Mouse (Mus musculus) stomach, postnatal 0 days (tissue): ENCODE measurements at regions not wholly inside any gene's neighbourhood (a gene's known extent, or its start where the extent isn't known, plus 50 kb on each side); places are given as distances from the start of the nearest gene placed in this dataset.

ENCODE experiments used
- ATAC-seq: fragments of 200-750 bp; cut with Nextera tagmentation; 2 replicates; pipeline ENCODE4 v1.8.0; 2017; ENCODE audit not compliant: low FRiP score, low TSS enrichment
- DNase-seq: peaks from one replicate; pipeline ENCODE4 v3.0.0-alpha.2; 2016; ENCODE audit warnings: low spot score
- H3K27ac ChIP-seq: fragments of 300-500 bp; sonication (generic); replicated peaks from 2 replicates; pipeline ENCODE4 v1.5.1; 2014; ENCODE audit warnings: mild to moderate bottlenecking, control low read depth
- H3K27me3 ChIP-seq: fragments of 300-500 bp; sonication (generic); 2 replicates; pipeline ENCODE4 v1.6.1; 2014; ENCODE audit warnings: low read length; ENCODE audit not compliant: control insufficient read depth, insufficient read depth
- H3K36me3 ChIP-seq: fragments of 300-500 bp; sonication (generic); 2 replicates; pipeline ENCODE4 v1.6.1; 2014; ENCODE audit warnings: low read length, mixed read lengths; ENCODE audit not compliant: control insufficient read depth, insufficient read depth
- H3K4me1 ChIP-seq: fragments of 300-500 bp; sonication (generic); replicated peaks from 2 replicates; pipeline ENCODE4 v1.6.1; 2014; ENCODE audit warnings: antibody characterized with exemption; ENCODE audit not compliant: control insufficient read depth, insufficient read depth
- H3K4me2 ChIP-seq: fragments of 300-500 bp; sonication (generic); replicated peaks from 2 replicates; pipeline ENCODE4 v1.6.1; 2014; ENCODE audit warnings: low read depth, mild to moderate bottlenecking, control low read depth, moderate library complexity
- H3K4me3 ChIP-seq: fragments of 300-500 bp; sonication (generic); 2 replicates; pipeline ENCODE4 v1.5.1; 2014; ENCODE audit warnings: low read depth, low read length, control low read depth
- H3K9ac ChIP-seq: fragments of 300-500 bp; sonication (generic); 2 replicates; pipeline ENCODE4 v1.6.1; 2014; ENCODE audit warnings: mild to moderate bottlenecking, low read length, control low read depth, mixed read lengths
- H3K9me3 ChIP-seq: fragments of 300-500 bp; sonication (generic); 2 replicates; pipeline ENCODE4 v1.6.1; 2016; ENCODE audit warnings: low read length; ENCODE audit not compliant: control insufficient read depth
- CTCF ChIP-seq: IDR thresholded peaks from 2 replicates; pipeline ENCODE4 v1.5.1; 2016; ENCODE audit warnings: antibody characterized with exemption, low read depth, mild to moderate bottlenecking, moderate library complexity
- EP300 ChIP-seq: optimal IDR thresholded peaks from 2 replicates; pipeline ENCODE3; 2016; ENCODE audit warnings: antibody characterized with exemption
- WGBS: fragments of 180-500 bp; shearing (Covaris S2); extraction: QIAGEN DNeasy Blood & Tissue Kit; methylation state at CpG from one replicate; pipeline ENCODE4 v1.1.7; 2014; 5-methylcytosine and 5-hydroxymethylcytosine counted together

DNA sequence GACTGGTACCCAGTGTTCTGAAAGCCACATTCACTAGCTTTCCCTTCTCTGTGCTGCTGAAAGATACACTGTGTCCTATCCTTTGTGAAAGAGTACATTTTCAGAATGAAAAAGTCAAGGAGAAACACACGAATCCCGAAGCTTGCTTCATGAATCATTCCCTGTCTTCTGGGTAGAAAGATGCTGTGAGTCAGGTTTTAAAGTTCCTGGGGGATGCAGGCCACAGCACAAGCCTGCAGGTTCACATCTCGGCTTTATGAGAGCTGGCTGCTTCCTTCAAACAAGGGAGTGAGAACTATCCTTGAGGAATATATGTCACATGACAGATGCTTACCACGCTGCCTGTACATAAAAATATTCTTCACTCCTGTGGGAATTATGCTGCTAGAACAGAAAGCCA, 219.7 kb upstream of the Nrsn1 start:
- ATAC-seq (no peak), DNase-seq (no peak)
- Histone ChIP-seq H3K4me1 (no peaks in the 10 kb centered on the region), H3K36me3 (no peaks in the 10 kb centered on the region), H3K27me3 (no peaks in the 10 kb centered on the region), H3K27ac (no peak overlapping the region), H3K9me3 (no peaks in the 10 kb centered on the region), H3K4me2 (no peak overlapping the region), H3K9ac (no peak overlapping the region), H3K4me3 (no peak overlapping the region)
- 57% methylated on average over 4 of the region's 4 CpGs for WGBS
- TF ChIP-seq EP300 (no peak), CTCF (no peak)

DNA sequence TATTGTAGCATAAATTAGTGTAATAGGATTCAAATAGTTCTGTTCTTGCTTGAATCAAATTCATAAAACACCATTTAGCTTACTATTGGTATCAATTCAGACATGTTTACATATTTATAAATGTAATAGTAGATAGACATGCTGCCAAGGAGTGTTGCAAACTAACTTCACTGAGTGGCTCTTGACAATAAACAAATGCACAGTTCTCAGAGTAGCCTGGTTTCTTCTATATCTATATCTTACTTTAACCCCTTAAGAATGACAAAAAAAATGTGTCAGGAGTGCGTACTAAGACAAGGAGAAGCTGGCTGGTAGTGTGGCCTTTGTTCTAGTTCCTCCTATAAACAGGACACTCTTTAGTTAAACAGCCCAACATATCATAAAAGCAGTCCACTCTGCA, 213.0 kb upstream of the Nrsn1 start:
- no peak for DNase-seq
- no peak overlapping the region for H3K4me3 ChIP-seq
- H3K36me3 ChIP-seq = no peaks in the 10 kb centered on the region
- no peak overlapping the region for H3K9ac ChIP-seq
- no peak for ATAC-seq
- no peaks in the 10 kb centered on the region for H3K4me1 ChIP-seq
- no peak overlapping the region for H3K4me2 ChIP-seq
- 80% methylated on average over 1 of the region's 1 CpGs for WGBS
- H3K27ac ChIP-seq = no peak overlapping the region
- no peak for TF ChIP-seq EP300
- TF ChIP-seq CTCF = no peak
- no peaks in the 10 kb centered on the region for H3K27me3 ChIP-seq
- no peaks in the 10 kb centered on the region for H3K9me3 ChIP-seq

DNA sequence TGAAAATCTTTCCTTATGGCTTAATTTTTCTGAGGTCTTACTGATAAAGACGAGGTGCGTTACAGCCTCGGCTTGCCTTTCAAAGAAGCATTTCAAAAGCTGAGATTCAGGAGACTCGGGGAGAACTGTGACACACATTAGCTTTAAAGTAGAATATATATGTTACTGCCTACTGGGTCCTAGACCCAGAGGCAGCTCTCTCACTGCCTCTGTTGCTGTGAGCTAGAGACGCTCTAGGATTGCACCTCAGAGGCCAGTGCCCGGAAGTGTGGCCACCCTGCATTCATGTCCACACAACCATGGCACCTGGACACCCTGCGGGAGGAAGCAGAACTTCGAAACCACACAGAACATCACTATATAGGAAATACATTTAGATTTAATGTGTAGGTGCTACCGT, 181.6 kb upstream of the Nrsn1 start:
- Histone ChIP-seq H3K4me3 (no peak overlapping the region), H3K4me1 (no peaks in the 10 kb centered on the region), H3K36me3 (no peaks in the 10 kb centered on the region), H3K27me3 (no peaks in the 10 kb centered on the region), H3K9ac (no peak overlapping the region), H3K4me2 (no peak overlapping the region), H3K9me3 (no peaks in the 10 kb centered on the region), H3K27ac (no peak overlapping the region)
- 83% methylated on average over 9 of the region's 9 CpGs for WGBS
- no peak for ATAC-seq
- no peak for DNase-seq
- no peak for TF ChIP-seq EP300
- no peak for TF ChIP-seq CTCF

DNA sequence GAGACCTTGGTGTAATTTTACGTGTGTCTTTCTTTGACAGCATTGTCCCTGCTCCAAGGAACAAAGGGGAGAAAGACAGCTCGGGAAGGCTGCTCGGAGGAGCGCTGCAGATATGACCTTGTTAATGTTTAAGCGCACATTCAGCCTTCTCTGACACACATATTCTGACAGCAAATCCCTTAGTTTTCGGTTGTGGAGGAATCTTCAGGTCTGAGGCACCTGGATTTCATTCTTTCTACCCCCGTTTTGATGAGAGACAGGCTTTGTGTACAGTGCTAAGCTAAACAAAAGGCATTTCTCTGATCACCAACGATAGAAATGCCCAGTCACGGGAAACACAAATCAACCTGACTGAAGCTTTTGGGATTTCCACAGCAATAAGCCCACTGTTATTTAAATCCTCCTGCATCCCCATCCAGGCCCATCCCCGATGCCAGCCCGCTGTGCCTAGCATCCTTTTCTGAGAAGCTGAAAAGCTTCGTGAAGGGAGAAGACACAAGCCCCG, 181.1 kb upstream of the Nrsn1 start:
- no peak overlapping the region for H3K4me2 ChIP-seq
- no peak overlapping the region for H3K27ac ChIP-seq
- WGBS = 43% methylated on average over 13 of the region's 13 CpGs
- DNase-seq (no peak), ATAC-seq (no peak)
- no peaks in the 10 kb centered on the region for H3K36me3 ChIP-seq
- H3K4me1 ChIP-seq = no peaks in the 10 kb centered on the region
- H3K4me3 ChIP-seq = no peak overlapping the region
- no peaks in the 10 kb centered on the region for H3K9me3 ChIP-seq
- TF ChIP-seq EP300 (no peak), CTCF (no peak)
- no peaks in the 10 kb centered on the region for H3K27me3 ChIP-seq
- H3K9ac ChIP-seq = no peak overlapping the region

DNA sequence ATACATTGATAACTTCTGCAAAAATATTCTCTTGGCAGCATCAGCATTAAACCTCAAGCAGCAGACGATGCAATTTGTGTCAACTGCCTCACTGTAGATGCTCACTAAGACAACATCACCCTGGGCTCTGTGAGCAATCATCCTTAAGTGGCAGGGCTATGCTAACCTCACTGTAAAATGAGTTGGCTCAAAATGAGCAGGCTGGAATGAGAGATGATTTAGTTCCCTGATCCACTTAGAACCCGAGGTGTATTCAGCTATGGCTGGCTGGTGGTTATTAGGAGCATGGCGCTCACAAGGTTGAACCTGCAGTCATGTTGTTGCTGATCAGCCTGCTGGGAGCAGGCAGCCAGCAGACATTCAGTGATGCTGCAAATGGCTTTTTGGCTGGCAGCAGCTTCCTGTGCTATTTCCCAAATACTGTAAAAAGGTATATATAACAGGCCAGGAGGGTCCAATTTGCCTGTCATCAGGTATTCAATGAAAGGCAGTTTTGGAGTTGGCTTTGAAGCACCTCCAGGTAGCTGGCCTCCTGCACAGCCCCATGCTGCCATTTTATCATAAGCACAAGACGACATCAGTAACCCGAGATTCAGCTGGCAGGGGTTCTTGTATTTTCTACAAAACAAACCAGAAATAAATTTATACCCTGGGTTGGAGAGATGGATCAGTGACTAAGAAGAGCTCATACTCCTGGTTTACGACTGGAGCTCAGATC, 159.6 kb upstream of the Nrsn1 start:
- Histone ChIP-seq H3K27ac (no peak overlapping the region), H3K27me3 (no peaks in the 10 kb centered on the region), H3K9ac (no peak overlapping the region), H3K4me1 (no peaks in the 10 kb centered on the region), H3K4me3 (no peak overlapping the region), H3K4me2 (no peak overlapping the region), H3K36me3 (no peaks in the 10 kb centered on the region), H3K9me3 (no peaks in the 10 kb centered on the region)
- ATAC-seq = no peak
- TF ChIP-seq EP300 (no peak), CTCF (no peak)
- DNase-seq = no peak
- WGBS = 70% methylated on average over 6 of the region's 6 CpGs

DNA sequence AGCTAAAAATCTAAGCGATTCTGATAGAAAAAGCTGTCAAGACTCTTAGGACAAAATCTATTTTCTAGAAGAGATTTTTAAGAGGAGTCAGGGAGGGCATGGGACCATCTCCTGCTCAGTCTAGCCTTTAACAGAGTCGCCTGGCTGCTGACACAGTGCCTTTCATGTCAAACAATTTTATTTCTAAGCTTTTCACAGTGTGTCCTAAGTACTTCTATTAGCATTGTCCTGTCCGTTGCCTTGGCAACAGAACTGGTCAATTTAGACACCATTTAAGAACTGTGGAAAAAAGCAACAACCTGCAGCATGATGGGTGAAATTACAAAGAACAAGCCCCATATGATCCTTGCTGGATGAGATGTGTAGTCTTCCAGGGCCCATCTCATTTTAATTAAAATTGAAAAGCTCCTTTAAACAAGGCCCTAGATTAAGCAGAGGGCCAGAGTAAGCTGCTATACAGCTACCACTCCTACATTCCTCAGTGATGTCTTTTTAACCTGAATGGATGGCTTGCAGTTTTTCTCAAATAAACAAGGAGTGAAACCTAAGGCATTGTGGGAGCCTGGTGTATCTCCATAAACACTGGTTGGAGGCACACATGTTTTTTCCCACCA, 133.0 kb upstream of the Nrsn1 start:
- Histone ChIP-seq H3K9ac (no peak overlapping the region), H3K9me3 (no peaks in the 10 kb centered on the region), H3K4me3 (no peak overlapping the region), H3K36me3 (no peaks in the 10 kb centered on the region), H3K4me2 (no peak overlapping the region), H3K27ac (no peak overlapping the region), H3K27me3 (no peaks in the 10 kb centered on the region), H3K4me1 (no peaks in the 10 kb centered on the region)
- no peak for TF ChIP-seq CTCF
- TF ChIP-seq EP300 = no peak
- no peak for ATAC-seq
- DNase-seq = no peak
- 47% methylated on average over 3 of the region's 3 CpGs for WGBS
